Mouse (Mus musculus) adipocyte (in vitro differentiated cells): ENCODE data around the gene Crocc.

Experiments
- DNase-seq: peaks from one replicate; pipeline ENCODE4 v3.0.0-alpha.2; 2016; ENCODE audit warnings: low spot score

The Crocc gene

GRCm38 (mm10) chr4:140984544-140984943 is 75.8 kb downstream of the Crocc start:
- DNase-seq = no peak

GRCm38 (mm10) chr4:140983442-140983841 is 76.9 kb downstream of the Crocc start:
- peak; percentile 69 for DNase-seq

- no peak for DNase-seq
Observed at GRCm38 (mm10) chr4:140982808-140983207, 77.5 kb downstream of the Crocc start.

- DNase-seq = no peak
Observed at GRCm38 (mm10) chr4:140981605-140982004, 78.7 kb downstream of the Crocc start.

- DNase-seq = no peak
Observed at GRCm38 (mm10) chr4:140977886-140978692, 82.3 kb downstream of the Crocc start.

GRCm38 (mm10) chr4:140977278-140977677 is 83.1 kb downstream of the Crocc start:
- no peak for DNase-seq

GRCm38 (mm10) chr4:140975356-140975755 is 85.0 kb downstream of the Crocc start:
- peak; percentile 43 for DNase-seq

- no peak for DNase-seq
Observed at GRCm38 (mm10) chr4:140974408-140974807, 85.9 kb downstream of the Crocc start.

GRCm38 (mm10) chr4:140971691-140972090 is 88.7 kb downstream of the Crocc start:
- DNase-seq = peak; percentile 44

- no peak for DNase-seq
Observed at GRCm38 (mm10) chr4:140967386-140968159, 92.8 kb downstream of the Crocc start.
